Mouse (Mus musculus): Measurements from ENCODE around the gene Olfr1020.

DNA sequence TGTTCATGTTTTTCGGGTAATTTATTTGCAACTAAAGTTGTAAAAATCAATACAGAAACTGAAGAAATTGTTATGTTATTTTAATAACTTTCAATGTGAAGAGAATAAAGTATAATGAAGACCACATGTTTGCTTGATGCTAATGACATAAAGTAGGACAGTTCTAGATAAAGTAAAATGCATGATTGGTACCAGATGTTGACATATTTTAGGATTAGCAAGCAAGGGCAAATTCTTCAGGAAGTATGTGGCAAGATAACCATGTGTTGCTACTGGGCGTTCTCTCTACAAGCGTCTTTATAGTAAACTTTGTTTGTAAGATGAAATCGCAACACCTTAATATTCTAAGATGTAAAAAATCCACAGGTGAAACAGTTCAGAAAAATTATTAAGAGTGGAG lies 42.3 kb upstream of the Olfr1020 start:
- TF ChIP-seq CTCF (IDR thresholded peaks at IDR 0.05; ENCODE audit: low read depth, low read length) (no peak), EP300 (IDR thresholded peaks at IDR 0.05; ENCODE audit: insufficient read depth, low read depth, low read length) (no peak)

Data from ES-Bruce4 (cell line).